Mouse (Mus musculus) gastrocnemius, postnatal 10 days (tissue): ENCODE measurements around the gene Kdm2a. TPM values are rescaled to one million over a fixed set of nuclear protein-coding genes. Genes with fewer than 3 reads are reported as not detected.

ENCODE experiments used
- DNase-seq: peaks from one replicate; pipeline ENCODE4 v3.0.0; 2021; ENCODE audit warnings: mixed read lengths
- total RNA-seq, 2 experiments: library from RNA; stranded (reverse); gene quantifications; 2 replicates each; pipeline ENCODE4 v1.2.3; 2021

The Kdm2a gene
- total RNA-seq, 2 experiments from 2014 or later: 37.8 to 51.9 TPM

GRCm38 (mm10) chr19:4299574-4300270, 98.4 kb downstream of the Kdm2a start:
- no peak for DNase-seq

- no peak for DNase-seq
Measured at GRCm38 (mm10) chr19:4299126-4299525, 99.0 kb downstream of the Kdm2a start.

- DNase-seq: no peak
Measured at GRCm38 (mm10) chr19:4298322-4299121, 99.6 kb downstream of the Kdm2a start.

GRCm38 (mm10) chr19:4297851-4298250, 100.2 kb downstream of the Kdm2a start:
- DNase-seq: no peak

- no peak for DNase-seq
Measured at GRCm38 (mm10) chr19:4296611-4297010, 101.5 kb downstream of the Kdm2a start.

- no peak for DNase-seq
Measured at GRCm38 (mm10) chr19:4295391-4295790, 102.7 kb downstream of the Kdm2a start.

- no peak for DNase-seq
Measured at GRCm38 (mm10) chr19:4294381-4295097, 103.5 kb downstream of the Kdm2a start.

- DNase-seq: no peak
Measured at GRCm38 (mm10) chr19:4291161-4291560, 106.9 kb downstream of the Kdm2a start.

GRCm38 (mm10) chr19:4290749-4291148, 107.3 kb downstream of the Kdm2a start:
- DNase-seq: no peak

- no peak for DNase-seq
Measured at GRCm38 (mm10) chr19:4283653-4284052, 114.4 kb downstream of the Kdm2a start.

- peak; percentile 81 for DNase-seq
Measured at GRCm38 (mm10) chr19:4282898-4283553, 115.1 kb downstream of the Kdm2a start, which contains the start of gene Ankrd13d. Ankrd13d (minus strand) TSS chr19:4283137.

GRCm38 (mm10) chr19:4280425-4280824, 117.7 kb downstream of the Kdm2a start:
- DNase-seq: no peak

GRCm38 (mm10) chr19:4279487-4279886, 118.6 kb downstream of the Kdm2a start:
- DNase-seq: no peak

GRCm38 (mm10) chr19:4270972-4271371, 127.1 kb downstream of the Kdm2a start:
- DNase-seq: no peak

- DNase-seq: no peak
Measured at GRCm38 (mm10) chr19:4270187-4270586, 127.9 kb downstream of the Kdm2a start.

- DNase-seq: peak; percentile 43
Measured at GRCm38 (mm10) chr19:4268566-4269361, 129.3 kb downstream of the Kdm2a start, which contains the start of gene Ssh3. Ssh3 (minus strand) TSS chr19:4269180.

GRCm38 (mm10) chr19:4265956-4266355, 132.1 kb downstream of the Kdm2a start:
- no peak for DNase-seq
